ENCODE assay signal across 32 mouse cellular contexts in genomic region chr2:141173607-141174006, GRCm38 (mm10).
DNase-seq lines count a peak whose midpoint lies in the region; ATAC-seq lines count a peak whose summit lies in the region.
"Had no signal": no experiment of that assay in that cellular context is flagged by ENCODE, and none has a peak within 500 bp of the region (broad histone marks: within the 10 kb centered on the region; RNA-seq: fewer than 3 reads in every experiment).

No protein-coding gene starts in this region.

- peak; percentile 29 for DNase-seq in embryo, embryonic 10.5 days (ENCODE audit: low spot score)
- no peak for DNase-seq in embryo, embryonic 10 days (ENCODE audit: low spot score)
- DNase-seq in kidney, postnatal 36 days = no peak
- no peak for DNase-seq in gastrocnemius, postnatal 4 days (ENCODE audit: low spot score in 2 of 2)
- DNase-seq in MN1 (ENCODE audit: low spot score) = no peak
- DNase-seq: adrenal gland, postnatal 14 days; cerebellum, adult 11 months; cerebellum, adult 9-10 months; cerebellum, postnatal 36 days; gastrocnemius, postnatal 25 days; heart, adult 18-20 months; heart, postnatal 4 days; lung, postnatal 36 days; retina, postnatal 1 day; right cerebral cortex, postnatal 14 days; thymus, postnatal 4 days had no signal

- no peak overlapping the region for H3K27ac ChIP-seq in kidney, embryonic 16.5 days (ENCODE audit: low read length)
- 0 out of 2 replicates have a peak overlapping the region, but pooled peaks have one; percentile 30 for H3K27ac ChIP-seq in embryonic facial prominence, embryonic 12.5 days
- no peak overlapping the region for H3K27ac ChIP-seq in limb, embryonic 13.5 days
- H3K27ac ChIP-seq: embryonic facial prominence, embryonic 13.5 days; forebrain, embryonic 13.5 days; hindbrain, embryonic 13.5 days; kidney, postnatal 0 days; layer of hippocampus, adult 2 months; left cerebral cortex, adult 2 months; liver, embryonic 15.5 days; lung, embryonic 15.5 days; midbrain, embryonic 13.5 days; neural tube, embryonic 15.5 days had no signal

- H3K27me3 ChIP-seq in kidney, embryonic 16.5 days (ENCODE audit: insufficient read depth, low read length) = no peaks in the 10 kb centered on the region
- H3K27me3 ChIP-seq in embryonic facial prominence, embryonic 12.5 days = no peaks in the 10 kb centered on the region
- no peaks in the 10 kb centered on the region for H3K27me3 ChIP-seq in limb, embryonic 13.5 days
- H3K27me3 ChIP-seq: embryonic facial prominence, embryonic 13.5 days; forebrain, embryonic 13.5 days; heart, embryonic 12.5 days; hindbrain, embryonic 13.5 days; liver, embryonic 15.5 days; lung, embryonic 15.5 days; midbrain, embryonic 13.5 days; neural tube, embryonic 15.5 days had no signal

- no peaks in the 10 kb centered on the region for H3K4me1 ChIP-seq in kidney, embryonic 16.5 days (ENCODE audit: insufficient read depth, low read length)
- H3K4me1 ChIP-seq in embryonic facial prominence, embryonic 12.5 days = peaks cover 6% of the 10 kb centered on the region; the same call in 1 of the 2 replicates
- no peaks in the 10 kb centered on the region for H3K4me1 ChIP-seq in limb, embryonic 13.5 days
- H3K4me1 ChIP-seq: forebrain, embryonic 13.5 days; heart, embryonic 12.5 days; hindbrain, embryonic 13.5 days; liver, embryonic 15.5 days; lung, embryonic 15.5 days; midbrain, embryonic 13.5 days; neural tube, embryonic 15.5 days had no signal

- no peak overlapping the region for H3K9ac ChIP-seq in kidney, embryonic 16.5 days (replicated peaks; ENCODE audit: low read length)
- no peak overlapping the region for H3K9ac ChIP-seq in embryonic facial prominence, embryonic 12.5 days
- no peak overlapping the region for H3K9ac ChIP-seq in limb, embryonic 13.5 days
- H3K9ac ChIP-seq: embryonic facial prominence, embryonic 13.5 days; forebrain, embryonic 13.5 days; heart, embryonic 12.5 days; hindbrain, embryonic 13.5 days; liver, embryonic 15.5 days; lung, embryonic 15.5 days; midbrain, embryonic 13.5 days; neural tube, embryonic 15.5 days had no signal

- ATAC-seq in kidney, embryonic 16.5 days (ENCODE audit: low FRiP score, low TSS enrichment) = peak; percentile 49; the same call in 1 of the 2 replicates
- ATAC-seq in embryonic facial prominence, embryonic 12.5 days (ENCODE audit: insufficient number of reproducible peaks, insufficient read depth, low FRiP score, low TSS enrichment) = no peak
- peak; percentile 59 for ATAC-seq in limb, embryonic 13.5 days (ENCODE audit: low FRiP score, low read depth)
- ATAC-seq: forebrain, embryonic 13.5 days; intestine, postnatal 0 days; midbrain, embryonic 13.5 days had no signal

- no peaks in the 10 kb centered on the region for H3K36me3 ChIP-seq in kidney, embryonic 16.5 days (ENCODE audit: insufficient read depth, low read length)
- no peaks in the 10 kb centered on the region for H3K36me3 ChIP-seq in embryonic facial prominence, embryonic 12.5 days
- H3K36me3 ChIP-seq in limb, embryonic 13.5 days = no peaks in the 10 kb centered on the region
- H3K36me3 ChIP-seq: embryonic facial prominence, embryonic 13.5 days; G1E; heart, embryonic 12.5 days; hindbrain, embryonic 13.5 days; liver, embryonic 15.5 days; lung, embryonic 15.5 days; midbrain, embryonic 13.5 days; neural tube, embryonic 15.5 days had no signal

- no peak overlapping the region for H3K4me3 ChIP-seq in kidney, embryonic 16.5 days (ENCODE audit: low read length)
- no peak overlapping the region for H3K4me3 ChIP-seq in embryonic facial prominence, embryonic 12.5 days
- H3K4me3 ChIP-seq in limb, embryonic 13.5 days = no peak overlapping the region
- H3K4me3 ChIP-seq: embryonic facial prominence, embryonic 13.5 days; forebrain, embryonic 13.5 days; heart, embryonic 12.5 days; hindbrain, embryonic 13.5 days; layer of hippocampus, adult 2 months; left cerebral cortex, adult 2 months; liver, embryonic 15.5 days; lung, embryonic 15.5 days; midbrain, embryonic 13.5 days; neural tube, embryonic 15.5 days had no signal

- H3K4me2 ChIP-seq in kidney, embryonic 16.5 days (replicated peaks; ENCODE audit: low read depth, low read length) = no peak overlapping the region
- H3K4me2 ChIP-seq in embryonic facial prominence, embryonic 12.5 days (replicated peaks) = no peak overlapping the region
- H3K4me2 ChIP-seq in limb, embryonic 13.5 days (replicated peaks) = no peak overlapping the region
- H3K4me2 ChIP-seq: embryonic facial prominence, embryonic 13.5 days; forebrain, embryonic 13.5 days; heart, embryonic 12.5 days; hindbrain, embryonic 13.5 days; liver, embryonic 15.5 days; lung, embryonic 15.5 days; midbrain, embryonic 13.5 days; neural tube, embryonic 15.5 days had no signal

- no peaks in the 10 kb centered on the region for H3K9me3 ChIP-seq in kidney, embryonic 16.5 days (ENCODE audit: low read length)
- H3K9me3 ChIP-seq in embryonic facial prominence, embryonic 12.5 days = no peaks in the 10 kb centered on the region
- no peaks in the 10 kb centered on the region for H3K9me3 ChIP-seq in limb, embryonic 13.5 days
- H3K9me3 ChIP-seq: embryonic facial prominence, embryonic 13.5 days; forebrain, embryonic 13.5 days; G1E; heart, embryonic 12.5 days; hindbrain, embryonic 13.5 days; liver, embryonic 15.5 days; lung, embryonic 15.5 days; midbrain, embryonic 13.5 days; neural tube, embryonic 15.5 days had no signal

- 24% methylated on average over 3 of the region's 3 CpGs for WGBS in kidney, embryonic 16.5 days
- WGBS in embryonic facial prominence, embryonic 12.5 days = 51% methylated on average over 3 of the region's 3 CpGs
- 76% methylated on average over 3 of the region's 3 CpGs for WGBS in limb, embryonic 13.5 days
